Mouse (Mus musculus) G1E (cell line): ENCODE data around the gene Nyx.

Experiments
- CTCF ChIP-seq: IDR thresholded peaks from 2 replicates; pipeline ENCODE4 v1.5.1; 2012; ENCODE audit warnings: low read depth, low read length, inconsistent platforms, mixed read lengths
- GATA1 ChIP-seq: IDR thresholded peaks from 2 replicates; pipeline ENCODE4 v1.6.1; 2012; ENCODE audit warnings: borderline replicate concordance, low read length, inconsistent platforms, mixed read lengths
- POLR2AphosphoS5 ChIP-seq: IDR thresholded peaks from 2 replicates; pipeline ENCODE4 v1.6.1; 2012; ENCODE audit warnings: low read depth, low read length, inconsistent platforms; ENCODE audit not compliant: insufficient replicate concordance
- TAL1 ChIP-seq: conservative IDR thresholded peaks from 2 replicates; pipeline ENCODE4 v1.6.1; 2012; ENCODE audit warnings: low read depth, low read length, inconsistent platforms, mixed read lengths

GRCm38 (mm10) chrX:13519408-13519783 lies 53.5 kb downstream of the Nyx start:
- TF ChIP-seq CTCF = no peak
- TF ChIP-seq GATA1 = no peak
- no peak for TF ChIP-seq TAL1
- TF ChIP-seq POLR2AphosphoS5 = no peak
